Mouse (Mus musculus) testis, postnatal 10 days (tissue): Measurements from ENCODE around the gene Hexim2.

Experiments
- DNase-seq: peaks from one replicate; pipeline ENCODE4 v3.0.0; 2021; ENCODE audit warnings: low spot score

Hexim2 gene

GRCm38 (mm10) chr11:103131701-103132575 is at the start of gene Hexim2:
Gene Hexim2 (plus strand): TSS chr11:103132429.
- DNase-seq, result peak; percentile 88

DNA sequence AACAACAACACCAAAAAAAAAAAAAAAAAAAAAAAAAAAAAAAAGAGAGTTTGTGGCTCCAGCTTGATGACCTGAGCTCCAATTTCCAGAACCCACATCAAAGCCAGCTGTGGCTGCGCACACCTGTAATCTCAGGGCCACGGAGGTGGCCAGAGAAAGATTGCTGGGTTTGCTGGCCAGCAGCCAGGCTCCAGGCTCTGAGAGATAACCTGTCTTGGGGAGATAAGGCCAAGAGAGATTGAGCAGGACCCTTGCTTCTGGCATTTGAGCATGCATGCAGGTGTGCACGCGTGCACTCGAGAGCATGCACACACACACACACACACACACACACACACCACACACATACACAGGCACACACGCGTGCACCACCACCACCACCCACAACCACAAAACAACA is 38.9 kb upstream of the Hexim2 start:
- no peak for DNase-seq

DNA sequence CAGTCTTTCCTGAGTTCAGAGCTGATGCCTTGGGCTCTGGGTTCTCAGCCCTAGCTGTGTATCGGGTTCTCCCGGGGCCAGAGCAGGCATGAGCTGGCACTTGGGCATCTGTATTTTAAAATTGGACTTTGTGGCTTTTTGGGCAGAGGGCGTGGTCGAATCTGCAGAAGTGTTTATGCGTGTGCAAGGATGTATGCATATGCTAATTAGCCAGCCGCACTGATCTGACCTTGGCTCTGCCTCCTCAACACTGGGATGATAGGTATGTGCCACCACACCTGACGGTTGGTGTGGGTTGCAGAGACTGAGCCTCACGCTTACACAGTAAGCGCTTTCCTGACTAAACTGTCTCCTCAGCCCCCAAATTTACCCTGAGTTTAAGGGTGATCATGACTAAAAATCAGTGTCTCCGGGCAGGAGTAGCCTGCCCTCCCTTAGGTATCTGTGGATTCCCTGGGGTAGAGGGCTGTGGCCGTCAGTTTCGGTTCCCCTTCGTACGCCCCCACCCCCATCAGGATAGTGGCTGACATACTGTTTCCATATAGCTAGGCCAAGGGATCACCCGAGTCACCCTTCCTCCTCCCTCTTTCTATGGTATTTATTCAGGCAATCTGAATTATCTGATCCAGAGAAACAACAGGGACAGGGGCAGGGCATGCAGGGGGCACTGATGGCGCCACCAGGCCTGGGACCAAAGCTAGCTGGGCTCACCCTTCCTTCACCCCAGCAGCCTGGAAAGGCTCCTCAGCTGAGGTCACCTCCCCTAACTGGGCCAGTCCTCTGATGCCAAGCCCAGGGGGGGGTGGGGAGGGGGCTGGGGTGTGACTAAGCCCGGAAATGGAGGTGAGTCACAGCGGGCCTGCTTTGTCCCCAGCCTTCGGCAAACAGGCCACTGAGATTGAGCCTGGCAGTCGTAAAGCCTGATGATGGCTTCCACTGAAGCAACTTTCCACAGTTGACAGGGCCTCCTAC is 38.1 kb upstream of the Hexim2 start:
- no peak for DNase-seq

DNA sequence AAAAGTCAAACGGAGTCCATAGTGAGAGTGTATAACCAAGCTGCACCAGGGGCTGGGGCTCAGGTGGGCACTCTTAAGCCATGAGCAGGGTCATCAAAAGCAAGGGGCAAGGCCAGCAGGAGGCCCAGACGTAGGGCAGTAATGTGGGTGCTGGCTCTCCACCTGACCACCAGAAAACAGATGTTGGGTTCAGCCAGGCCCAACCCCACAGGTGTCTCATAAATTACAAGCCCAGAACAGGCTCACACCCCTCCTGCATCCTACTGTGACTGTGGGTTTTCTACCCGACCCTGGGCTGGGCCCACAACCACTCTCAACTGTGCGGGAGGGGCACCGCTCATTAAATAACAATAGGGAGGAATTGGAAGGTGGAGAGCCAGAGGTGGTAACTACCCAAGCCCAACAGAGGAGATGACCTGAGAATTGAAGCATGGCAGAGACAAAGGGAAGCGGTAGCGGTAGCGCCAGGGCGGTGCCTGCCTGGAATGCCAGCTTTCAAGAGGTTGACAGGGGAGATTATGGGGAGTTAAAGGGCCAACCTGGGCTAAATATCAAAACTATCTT is 37.0 kb upstream of the Hexim2 start:
- DNase-seq, result no peak

DNA sequence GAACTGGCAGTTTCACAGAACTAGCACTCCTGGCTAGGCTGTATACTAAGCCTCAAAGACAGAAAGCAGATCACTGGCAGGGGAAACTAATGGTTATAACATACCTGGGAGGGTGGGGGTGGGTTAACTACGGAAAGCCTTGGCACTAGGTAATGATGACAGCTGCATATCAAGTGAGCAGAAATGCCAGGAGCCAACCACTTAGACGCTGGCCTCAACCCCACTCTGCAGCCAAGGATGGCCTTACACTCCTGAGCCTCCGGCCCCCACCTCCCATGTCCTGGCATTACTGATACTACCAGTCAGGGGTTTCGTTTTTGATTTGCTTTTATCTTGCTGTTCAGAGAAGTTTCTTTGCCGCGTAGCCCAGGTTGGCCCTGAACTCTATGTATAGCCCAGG is 36.4 kb upstream of the Hexim2 start:
- no peak for DNase-seq

- peak; percentile 51 for DNase-seq
These were observed 35.0 kb upstream of the Hexim2 start for GRCm38 (mm10) chr11:103096979-103097894.

DNA sequence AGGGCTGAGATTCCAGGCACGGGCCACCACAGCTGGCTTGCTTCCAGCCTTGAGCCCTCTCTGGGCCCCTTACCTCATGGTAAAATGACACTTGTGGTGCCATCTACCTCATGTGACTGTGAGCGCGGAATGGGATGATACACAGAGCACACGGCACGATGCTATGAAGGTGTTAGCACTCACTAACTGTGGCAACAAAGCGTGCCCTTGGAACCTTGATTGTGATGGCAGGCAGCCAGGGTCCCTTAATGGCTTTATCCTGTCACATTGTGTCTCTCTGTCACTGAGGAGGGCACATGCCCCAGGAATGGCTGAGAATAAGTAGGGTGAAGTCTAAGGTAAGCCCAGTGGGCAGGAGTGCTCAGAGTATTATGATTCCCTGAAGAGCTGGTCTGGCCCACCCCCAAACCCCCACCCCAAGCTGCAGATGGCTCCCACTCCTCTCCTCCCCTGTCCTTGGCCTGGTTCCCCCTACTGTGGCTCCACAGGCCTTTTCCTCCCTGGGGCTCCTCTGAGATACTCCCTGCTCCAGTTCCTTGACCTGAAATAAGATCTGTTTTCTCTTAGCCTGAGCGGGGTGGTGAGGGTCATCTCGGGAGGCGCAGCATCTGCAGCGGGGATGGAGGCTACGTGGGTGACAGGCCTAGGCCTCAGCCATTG is 33.6 kb upstream of the Hexim2 start:
- DNase-seq, result peak; percentile 78

GRCm38 (mm10) chr11:103099352-103099940 is 32.8 kb upstream of the Hexim2 start:
- no peak for DNase-seq

DNA sequence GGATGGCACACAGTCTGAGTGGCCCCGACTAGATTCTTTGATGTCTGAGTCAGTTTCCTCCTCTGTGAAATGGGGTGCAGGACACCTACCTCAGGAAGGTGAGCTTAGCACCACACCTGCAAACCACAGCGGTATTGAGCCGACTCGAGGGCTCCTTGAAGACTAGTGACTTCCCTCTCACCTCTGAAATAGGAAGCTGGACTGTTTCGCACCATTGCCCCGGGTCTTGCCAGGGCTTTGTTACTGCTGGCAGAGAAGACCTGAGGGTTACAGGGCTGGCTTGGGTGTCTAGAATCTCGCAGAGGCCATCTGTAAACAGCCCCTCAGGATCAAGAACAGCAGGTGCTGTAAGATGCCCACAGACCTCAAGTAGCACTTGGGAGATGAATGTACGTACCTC is 31.9 kb upstream of the Hexim2 start:
- peak; percentile 40 for DNase-seq

DNA sequence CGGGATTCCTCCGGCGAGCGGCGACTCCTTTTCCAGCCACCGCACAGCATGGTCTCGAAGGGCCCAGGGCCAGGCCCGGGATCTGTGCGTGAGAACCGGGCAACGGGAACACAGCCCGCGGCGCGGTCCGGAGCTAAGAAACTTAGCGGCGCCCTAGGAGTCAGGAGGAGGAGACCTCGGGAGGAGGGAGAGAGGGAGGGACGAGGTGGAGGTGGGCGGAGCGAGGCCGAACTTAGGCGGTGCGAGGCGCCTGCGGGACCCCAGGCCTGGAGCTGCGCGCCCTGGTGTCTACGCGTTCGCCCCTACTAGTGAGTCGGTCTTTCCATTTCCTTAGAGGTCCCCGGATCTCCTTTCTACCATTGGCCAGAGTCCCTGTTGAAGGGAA is 30.8 kb upstream of the Hexim2 start, which contains the start of the genes Plcd3 and Acbd4:
Gene Plcd3, minus strand, starts transcription at position 178 of the 385 bp plus-strand sequence.
Gene Acbd4, plus strand, starts transcription at position 202 of the 385 bp plus-strand sequence.
- DNase-seq, result peak; percentile 92

- DNase-seq, result peak; percentile 86
These were observed 30.2 kb upstream of the Hexim2 start for GRCm38 (mm10) chr11:103101866-103102501.

- DNase-seq, result peak; percentile 98
These were observed 29.4 kb upstream of the Hexim2 start for GRCm38 (mm10) chr11:103102725-103103349.

- no peak for DNase-seq
These were observed 28.6 kb upstream of the Hexim2 start for GRCm38 (mm10) chr11:103103621-103104020.

GRCm38 (mm10) chr11:103104469-103104868 is 27.8 kb upstream of the Hexim2 start:
- DNase-seq, result no peak

DNA sequence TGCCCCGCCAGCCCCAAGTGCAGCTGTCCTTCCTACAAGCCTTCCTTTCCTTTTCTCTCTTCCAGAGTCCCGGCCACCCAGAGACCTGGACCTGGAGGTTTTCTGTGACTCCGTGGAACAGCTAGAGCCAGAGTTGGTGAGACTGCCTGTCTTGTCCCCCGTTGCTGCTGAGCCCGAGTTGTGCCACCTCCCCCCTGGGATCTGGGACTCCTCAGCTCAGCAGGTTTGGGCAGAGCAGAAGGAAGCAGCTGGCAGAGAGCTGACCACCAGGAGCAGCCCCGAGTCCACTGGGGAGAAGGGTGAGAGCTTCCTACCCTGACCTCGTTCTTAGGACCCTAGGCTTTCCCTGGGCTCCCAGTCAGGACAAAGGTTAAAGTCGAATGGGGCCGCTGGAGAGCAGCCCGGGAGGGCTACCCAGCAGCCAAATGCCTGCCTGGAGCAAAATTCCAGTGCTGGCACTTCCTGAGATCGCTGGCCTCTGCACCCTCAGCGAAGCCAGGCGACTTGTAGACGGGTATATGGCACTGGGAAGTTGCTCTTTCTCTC is 27.0 kb upstream of the Hexim2 start:
- no peak for DNase-seq

DNA sequence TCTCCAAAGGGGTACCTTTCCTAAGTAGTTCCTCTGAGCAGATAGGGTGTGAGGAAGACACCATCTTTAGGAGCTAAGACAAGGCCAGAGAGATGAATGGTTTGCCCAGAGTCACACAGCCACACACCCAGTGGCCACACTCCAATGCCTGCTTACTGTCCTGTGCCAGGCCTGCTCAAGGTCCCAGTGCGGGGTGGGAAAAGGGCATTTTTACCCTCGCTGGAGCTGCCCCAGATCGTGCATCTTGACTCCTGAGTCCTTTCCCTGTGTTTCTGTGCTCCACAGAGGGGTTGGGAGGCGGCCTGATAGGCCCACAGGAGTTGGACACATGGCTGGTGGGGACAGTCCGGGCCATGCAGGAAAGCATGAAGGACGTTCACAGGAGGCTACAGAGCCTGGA is 26.4 kb upstream of the Hexim2 start:
- DNase-seq, result no peak

DNA sequence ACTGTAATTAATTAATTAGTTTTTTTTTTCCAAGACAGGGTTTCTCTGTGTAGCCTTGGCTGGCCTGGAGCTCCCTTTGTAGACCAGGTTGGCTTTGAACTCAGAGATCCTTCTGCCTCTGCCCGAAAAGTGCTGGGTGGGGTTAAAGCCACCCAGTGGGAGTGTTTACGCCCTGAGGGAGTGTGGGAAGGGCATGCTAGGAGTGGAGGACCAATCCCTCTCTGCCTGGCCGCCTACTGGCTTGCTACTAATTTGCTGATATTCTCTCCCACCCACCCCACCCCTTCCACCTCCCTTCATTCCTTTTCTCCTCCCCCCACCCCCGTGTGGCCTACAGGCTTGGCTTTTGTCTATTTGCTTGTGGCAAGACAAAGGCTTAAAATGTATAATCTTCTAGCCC is 25.8 kb upstream of the Hexim2 start:
- DNase-seq, result no peak

DNA sequence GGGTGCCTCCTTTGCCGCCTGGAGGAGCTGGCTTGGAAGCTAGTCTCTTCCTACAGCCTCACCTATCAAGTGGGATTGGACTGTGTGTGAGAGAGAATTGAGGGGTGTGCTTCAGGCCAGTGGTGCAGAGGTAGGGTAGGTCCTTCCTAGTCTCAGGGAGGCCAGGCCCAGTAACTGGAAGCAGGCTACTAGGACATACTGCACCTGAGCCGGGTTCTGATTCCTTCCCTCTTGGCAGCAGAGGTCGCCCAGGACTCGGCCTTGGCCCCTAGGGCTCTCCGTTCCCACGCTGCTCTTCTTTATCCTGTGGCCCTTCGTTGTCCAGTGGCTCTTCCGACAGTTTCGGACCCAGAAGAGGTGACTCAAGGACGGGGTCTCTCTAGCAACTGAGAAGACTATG is 20.9 kb upstream of the Hexim2 start:
- no peak for DNase-seq
